Mouse (Mus musculus): ENCODE results near the gene Shc4.

GRCm38 (mm10) chr2:125660537-125661130 is 63.3 kb downstream of the Shc4 start:
- TF ChIP-seq CTCF (IDR thresholded peaks at IDR 0.05; ENCODE audit: low read depth), result no peak
- no peak for TF ChIP-seq EP300 (IDR thresholded peaks at IDR 0.05; ENCODE audit: low read depth)

Data from liver, embryonic 14.5 days (tissue).